Mouse (Mus musculus) MEL (cell line): ENCODE results near the gene Tpt1. TPM values are rescaled to one million over a fixed set of nuclear protein-coding genes. Genes with fewer than 3 reads are reported as not detected.

Experiments
- DNase-seq: peaks from one replicate; pipeline ENCODE4 v3.0.0; 2011; ENCODE audit warnings: low read depth, low spot score
- H3K27ac ChIP-seq: 2 replicates; pipeline ENCODE4 v1.5.1; 2012; ENCODE audit warnings: low read depth, mild to moderate bottlenecking, control low read depth, low read length, moderate library complexity; ENCODE audit not compliant: control insufficient read depth
- H3K27me3 ChIP-seq, 2 experiments: fragments of 150-350 bp in 1 of 2; sonication (generic) in 1 of 2; 2 replicates each; pipeline ENCODE4 v1.6.1; 2012; ENCODE audit warnings: low read length in 2 of 2, mild to moderate bottlenecking in 2 of 2, improper control_type of control experiment in 1 of 2, moderate library complexity in 1 of 2; ENCODE audit not compliant: insufficient read depth in 2 of 2, control insufficient read depth in 1 of 2
- H3K36me3 ChIP-seq, 2 experiments: 2 replicates each; pipeline ENCODE4 v1.6.1; 2012 to 2014; ENCODE audit warnings: low read length in 2 of 2, improper control_type of control experiment in 1 of 2, inconsistent platforms in 1 of 2, mild to moderate bottlenecking in 1 of 2; ENCODE audit not compliant: insufficient read depth in 2 of 2, control insufficient read depth in 1 of 2
- H3K4me1 ChIP-seq, 2 experiments: fragments of 150-350 bp in 1 of 2; sonication (generic) in 1 of 2; 2 replicates each; pipeline ENCODE4 v1.6.1; 2012; ENCODE audit warnings: low read length in 2 of 2, improper control_type of control experiment in 1 of 2, mild to moderate bottlenecking in 1 of 2; ENCODE audit not compliant: insufficient read depth in 2 of 2, control insufficient read depth in 1 of 2
- H3K4me3 ChIP-seq, 2 experiments: fragments of 150-350 bp in 1 of 2; sonication (generic) in 1 of 2; 2 replicates each; pipeline ENCODE4 v1.5.1; 2012; ENCODE audit warnings: low read depth in 2 of 2, low read length in 2 of 2, mild to moderate bottlenecking in 2 of 2, moderate library complexity in 2 of 2, control low read depth in 1 of 2, improper control_type of control experiment in 1 of 2; ENCODE audit not compliant: control insufficient read depth in 1 of 2, insufficient read depth in 1 of 2
- H3K79me2 ChIP-seq: 2 replicates; pipeline ENCODE4 v1.6.1; 2012; ENCODE audit warnings: mild to moderate bottlenecking, low read length, moderate library complexity; ENCODE audit not compliant: control insufficient read depth, poor library complexity, insufficient read depth
- H3K9ac ChIP-seq: 2 replicates; pipeline ENCODE4 v1.6.1; 2012; ENCODE audit warnings: low read depth, mild to moderate bottlenecking, control low read depth, low read length, moderate library complexity; ENCODE audit not compliant: control insufficient read depth, poor library complexity, severe bottlenecking
- H3K9me3 ChIP-seq: fragments of 150-350 bp; sonication (generic); replicated peaks from 2 replicates; pipeline ENCODE4 v1.6.1; 2012; ENCODE audit warnings: mild to moderate bottlenecking, low read length, improper control_type of control experiment, moderate library complexity; ENCODE audit not compliant: insufficient read depth
- BHLHE40 ChIP-seq: IDR thresholded peaks from 2 replicates; pipeline ENCODE4 v1.6.1; 2012; ENCODE audit warnings: low read depth, mild to moderate bottlenecking, inconsistent platforms, low read length, improper control_type of control experiment, borderline replicate concordance
- CHD1 ChIP-seq: IDR thresholded peaks from 2 replicates; pipeline ENCODE4 v1.6.1; 2012; ENCODE audit warnings: low read depth, mild to moderate bottlenecking, inconsistent platforms, low read length, improper control_type of control experiment
- CHD2 ChIP-seq: IDR thresholded peaks from 2 replicates; pipeline ENCODE4 v1.6.1; 2011; ENCODE audit warnings: low read length, improper control_type of control experiment
- CTCF ChIP-seq, 3 experiments: IDR thresholded peaks in 2 of 3; conservative IDR thresholded peaks in 1 of 3; 2 replicates each; pipeline ENCODE4 v1.5.1; 2011 to 2012; ENCODE audit warnings: low read length in 3 of 3, low read depth in 2 of 3, mild to moderate bottlenecking in 2 of 3, improper control_type of control experiment in 1 of 3, inconsistent platforms in 1 of 3, mixed read lengths in 1 of 3, moderate library complexity in 1 of 3; ENCODE audit not compliant: control insufficient read depth in 1 of 3, insufficient read depth in 1 of 3, poor library complexity in 1 of 3, severe bottlenecking in 1 of 3
- E2F4 ChIP-seq: IDR thresholded peaks from 2 replicates; pipeline ENCODE4 v1.6.1; 2011; ENCODE audit warnings: low read depth, low read length, improper control_type of control experiment, borderline replicate concordance
- ELF1 ChIP-seq: IDR thresholded peaks from 2 replicates; pipeline ENCODE4 v1.6.1; 2014; ENCODE audit warnings: low read depth, mild to moderate bottlenecking, inconsistent platforms, low read length, improper control_type of control experiment, moderate library complexity
- EP300 ChIP-seq, 2 experiments: IDR thresholded peaks; 2 replicates each; pipeline ENCODE4 v1.6.1; 2011; ENCODE audit warnings: improper control_type of control experiment in 2 of 2, low read length in 2 of 2, low read depth in 1 of 2, mild to moderate bottlenecking in 1 of 2
- ETS1 ChIP-seq: IDR thresholded peaks from 2 replicates; pipeline ENCODE4 v1.6.1; 2012; ENCODE audit warnings: low read depth, mild to moderate bottlenecking, inconsistent platforms, low read length, improper control_type of control experiment, moderate library complexity
- GATA1 ChIP-seq: IDR thresholded peaks from 2 replicates; pipeline ENCODE4 v1.6.1; 2011; ENCODE audit warnings: low read depth, low read length, improper control_type of control experiment
- HCFC1 ChIP-seq: IDR thresholded peaks from 2 replicates; pipeline ENCODE4 v1.6.1; 2012; ENCODE audit warnings: low read depth, mild to moderate bottlenecking, inconsistent platforms, low read length, improper control_type of control experiment, moderate library complexity
- JUND ChIP-seq: IDR thresholded peaks from 2 replicates; pipeline ENCODE4 v1.6.1; 2011; ENCODE audit warnings: low read depth, mild to moderate bottlenecking, improper control_type of control experiment, low read length
- KAT2A ChIP-seq: conservative IDR thresholded peaks from 2 replicates; pipeline ENCODE4 v1.6.1; 2012; ENCODE audit warnings: low read depth, low read length, improper control_type of control experiment, inconsistent platforms
- MAFK ChIP-seq: IDR thresholded peaks from 2 replicates; pipeline ENCODE4 v1.6.1; 2011; ENCODE audit warnings: low read depth, mild to moderate bottlenecking, low read length, improper control_type of control experiment, borderline replicate concordance
- MAX ChIP-seq: IDR thresholded peaks from 2 replicates; pipeline ENCODE4 v1.6.1; 2011; ENCODE audit warnings: low read length, improper control_type of control experiment
- MAZ ChIP-seq: IDR thresholded peaks from 2 replicates; pipeline ENCODE4 v1.6.1; 2012; ENCODE audit warnings: low read depth, mild to moderate bottlenecking, inconsistent platforms, low read length, improper control_type of control experiment
- MEF2A ChIP-seq: IDR thresholded peaks from 2 replicates; pipeline ENCODE4 v1.6.1; 2014; ENCODE audit warnings: low read depth, mild to moderate bottlenecking, inconsistent platforms, low read length, improper control_type of control experiment; ENCODE audit not compliant: poor library complexity, insufficient replicate concordance, severe bottlenecking; ENCODE audit errors: extremely low read depth
- MXI1 ChIP-seq: IDR thresholded peaks from 2 replicates; pipeline ENCODE4 v1.6.1; 2011; ENCODE audit warnings: mild to moderate bottlenecking, low read depth, low read length, improper control_type of control experiment
- MYB ChIP-seq: IDR thresholded peaks from 2 replicates; pipeline ENCODE4 v1.6.1; 2011; ENCODE audit warnings: mild to moderate bottlenecking, low read depth, low read length, improper control_type of control experiment
- MYC ChIP-seq: IDR thresholded peaks from 2 replicates; pipeline ENCODE4 v1.6.1; 2011; ENCODE audit warnings: low read depth, mild to moderate bottlenecking, low read length, improper control_type of control experiment, moderate library complexity
- NELFE ChIP-seq: IDR thresholded peaks from 2 replicates; pipeline ENCODE4 v1.6.1; 2011; ENCODE audit warnings: low read depth, low read length, improper control_type of control experiment
- NRF1 ChIP-seq: IDR thresholded peaks from 2 replicates; pipeline ENCODE4 v1.6.1; 2014; ENCODE audit warnings: low read depth, mild to moderate bottlenecking, inconsistent platforms, low read length, improper control_type of control experiment, moderate library complexity; ENCODE audit not compliant: poor library complexity, insufficient read depth, severe bottlenecking
- POLR2A ChIP-seq, 2 experiments: IDR thresholded peaks; 2 replicates each; pipeline ENCODE4 v1.6.1; 2011 to 2012; ENCODE audit warnings: low read length in 2 of 2, mild to moderate bottlenecking in 2 of 2, control low read depth in 1 of 2, improper control_type of control experiment in 1 of 2, low read depth in 1 of 2, moderate library complexity in 1 of 2; ENCODE audit not compliant: control insufficient read depth in 1 of 2, insufficient read depth in 1 of 2, poor library complexity in 1 of 2
- POLR2AphosphoS2 ChIP-seq: IDR thresholded peaks from 2 replicates; pipeline ENCODE4 v1.6.1; 2011; ENCODE audit warnings: low read length, improper control_type of control experiment
- POLR2AphosphoS5 ChIP-seq: IDR thresholded peaks from 2 replicates; pipeline ENCODE4 v1.6.1; 2012; ENCODE audit warnings: low read depth, borderline replicate concordance, mild to moderate bottlenecking, inconsistent platforms, low read length, moderate library complexity, mixed read lengths
- RAD21 ChIP-seq: IDR thresholded peaks from 2 replicates; pipeline ENCODE4 v1.6.1; 2011; ENCODE audit warnings: mild to moderate bottlenecking, low read depth, low read length, improper control_type of control experiment
- RCOR1 ChIP-seq: IDR thresholded peaks from 2 replicates; pipeline ENCODE4 v1.6.1; 2012; ENCODE audit warnings: low read depth, mild to moderate bottlenecking, inconsistent platforms, low read length, improper control_type of control experiment
- SIN3A ChIP-seq: IDR thresholded peaks from 2 replicates; pipeline ENCODE4 v1.6.1; 2012; ENCODE audit warnings: low read length, improper control_type of control experiment, inconsistent platforms
- SMC3 ChIP-seq: IDR thresholded peaks from 2 replicates; pipeline ENCODE4 v1.6.1; 2011; ENCODE audit warnings: low read depth, low read length, improper control_type of control experiment
- TAL1 ChIP-seq: IDR thresholded peaks from 2 replicates; pipeline ENCODE4 v1.6.1; 2012; ENCODE audit warnings: mild to moderate bottlenecking, inconsistent platforms, low read length, moderate library complexity, mixed read lengths
- TBP ChIP-seq: IDR thresholded peaks from 2 replicates; pipeline ENCODE4 v1.8.0; 2011; ENCODE audit warnings: low read depth, low read length, improper control_type of control experiment
- TCF12 ChIP-seq: IDR thresholded peaks from 2 replicates; pipeline ENCODE4 v1.6.1; 2014; ENCODE audit warnings: low read depth, mild to moderate bottlenecking, inconsistent platforms, low read length, improper control_type of control experiment, moderate library complexity
- UBTF ChIP-seq: IDR thresholded peaks from 2 replicates; pipeline ENCODE4 v1.6.1; 2012; ENCODE audit warnings: low read depth, mild to moderate bottlenecking, inconsistent platforms, low read length, improper control_type of control experiment, moderate library complexity, borderline replicate concordance; ENCODE audit not compliant: insufficient read depth
- USF1 ChIP-seq: IDR thresholded peaks from 2 replicates; pipeline ENCODE4 v1.6.1; 2014; ENCODE audit warnings: low read depth, mild to moderate bottlenecking, inconsistent platforms, low read length, improper control_type of control experiment, moderate library complexity
- USF2 ChIP-seq, 2 experiments: IDR thresholded peaks; 2 replicates each; pipeline ENCODE4 v1.6.1; 2011 to 2012; ENCODE audit warnings: improper control_type of control experiment in 2 of 2, low read length in 2 of 2, borderline replicate concordance in 1 of 2, inconsistent platforms in 1 of 2, low read depth in 1 of 2, mild to moderate bottlenecking in 1 of 2; ENCODE audit not compliant: insufficient read depth in 1 of 2
- ZC3H11A ChIP-seq: IDR thresholded peaks from 2 replicates; pipeline ENCODE4 v1.6.1; 2012; ENCODE audit warnings: low read depth, mild to moderate bottlenecking, inconsistent platforms, low read length, improper control_type of control experiment
- ZKSCAN1 ChIP-seq: IDR thresholded peaks from 2 replicates; pipeline ENCODE4 v1.6.1; 2012; ENCODE audit warnings: low read depth, mild to moderate bottlenecking, inconsistent platforms, low read length, improper control_type of control experiment, moderate library complexity
- ZMIZ1 ChIP-seq: IDR thresholded peaks from 2 replicates; pipeline ENCODE4 v1.6.1; 2012; ENCODE audit warnings: low read depth, mild to moderate bottlenecking, inconsistent platforms, low read length, improper control_type of control experiment, moderate library complexity
- ZNF384 ChIP-seq: IDR thresholded peaks from 2 replicates; pipeline ENCODE4 v1.6.1; 2012; ENCODE audit warnings: low read depth, mild to moderate bottlenecking, inconsistent platforms, low read length, improper control_type of control experiment
- polyA plus RNA-seq, 2 experiments: library from polyadenylated mRNA; stranded (reverse) in 1 of 2; unstranded in 1 of 2; fragments of >175 nt in 1 of 2; fragments of >200 nt in 1 of 2; gene quantifications; 2 replicates each; pipeline versions ENCODE4 v1.2.1 to v1.2.4; 2012; ENCODE audit warnings: low replicate concordance in 2 of 2, low read depth in 1 of 2; ENCODE audit not compliant: insufficient read length in 2 of 2, insufficient read depth in 1 of 2, missing spikeins in 1 of 2
- total RNA-seq: library from RNA; depleted of rRNA; stranded (reverse); fragments of 300-350 nt; gene quantifications from 2 replicates; pipeline ENCODE4 v1.2.3, GENCODE M21; 2012

The Tpt1 gene
- total and polyA plus RNA-seq, 3 experiments = 652 to 1,342 (median 817) TPM

DNA sequence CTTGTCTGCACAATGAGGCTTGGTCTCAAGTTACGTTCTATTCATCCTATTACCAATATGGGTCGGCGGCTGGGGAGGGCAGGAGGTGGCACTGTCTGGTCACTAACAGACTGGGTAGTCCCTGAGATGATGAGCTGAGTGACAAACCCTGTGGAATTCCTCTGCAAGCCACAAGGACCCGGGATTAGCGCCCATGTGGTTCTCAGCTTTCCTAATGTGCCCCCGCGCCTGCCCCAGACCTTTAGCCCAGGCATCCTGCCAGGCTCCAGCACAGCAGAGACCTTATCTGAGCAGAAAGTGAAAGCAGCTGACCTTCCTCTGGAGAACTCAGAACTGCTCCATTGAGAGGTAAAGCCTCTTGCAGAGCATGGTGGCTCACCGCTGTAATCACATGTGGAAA, 37.1 kb upstream of the Tpt1 start:
- DNase-seq = peak; percentile 63
- Histone ChIP-seq H3K36me3 (peaks cover 0 to 16% of the 10 kb centered on the region in 2 experiments; a peak in 2 of 4 replicates), H3K4me3 (peak overlapping the region; percentile 62 to 67), H3K27me3 (peaks cover 0 to 2% of the 10 kb centered on the region in 2 experiments; a peak in 1 of 4 replicates), H3K9ac (peak overlapping the region; percentile 46), H3K79me2 (no peaks in the 10 kb centered on the region; the same call in 1 of the 2 replicates), H3K9me3 (no peaks in the 10 kb centered on the region), H3K27ac (no peak overlapping the region), H3K4me1 (peaks cover 4 to 20% of the 10 kb centered on the region in 2 experiments; a peak in 3 of 4 replicates)
- TF ChIP-seq MAX (peak; percentile 46; the same call in 1 of the 2 replicates), MYB (no peak), ZNF384 (no peak), RCOR1 (no peak), USF2 (IDR thresholded peaks at IDR 0.05; ENCODE audit: borderline replicate concordance in 1 of 2, insufficient read depth in 1 of 2, low read depth in 1 of 2, low read length in 2 of 2) (no peak), MEF2A (no peak), ZMIZ1 (no peak), POLR2A (IDR thresholded peaks at IDR 0.05; ENCODE audit: control insufficient read depth in 1 of 2, insufficient read depth in 1 of 2, low read depth in 1 of 2, low read length in 2 of 2, poor library complexity in 1 of 2) (no peak), JUND (no peak), NRF1 (no peak), ETS1 (peak; percentile 82), E2F4 (no peak), CHD1 (no peak), MYC (no peak), MAZ (no peak), TCF12 (0 out of 2 replicates have a peak, but pooled peaks have one; percentile 31), ZKSCAN1 (no peak), POLR2AphosphoS2 (no peak), GATA1 (peak; percentile 67), SMC3 (no peak), ELF1 (no peak), TBP (no peak), MXI1 (0 out of 2 replicates have a peak, but pooled peaks have one; percentile 39), KAT2A (no peak), TAL1 (no peak), HCFC1 (no peak), POLR2AphosphoS5 (no peak), MAFK (no peak), BHLHE40 (no peak), ZC3H11A (no peak), EP300 (IDR thresholded peaks at IDR 0.05; ENCODE audit: low read depth in 1 of 2, low read length in 2 of 2) (peak in 1 of 2 experiments; percentile 51; a peak in 2 of 4 replicates), USF1 (peak; percentile 44; the same call in 1 of the 2 replicates), CTCF (IDR thresholded peaks at IDR 0.05 in 2 of 3, conservative IDR thresholded peaks at IDR 0.05 in 1 of 3; ENCODE audit: control insufficient read depth in 1 of 3, insufficient read depth in 1 of 3, low read depth in 2 of 3, low read length in 3 of 3, poor library complexity in 1 of 3, severe bottlenecking in 1 of 3) (no peak), CHD2 (no peak), RAD21 (no peak), NELFE (no peak), SIN3A (peak; percentile 31; the same call in 1 of the 2 replicates), UBTF (no peak)
